Mouse (Mus musculus) T-helper 1 cell (primary cell): ENCODE measurements around the gene Dcun1d1.

Source experiments
- in situ Hi-C: fragments of 300-600 bp; cut with MboI, MseI; formaldehyde crosslinking; loops from one replicate; pipeline ENCODE4 v1.15.1; 2025; ENCODE audit warnings: high pct_unique_total_duplicates

Gene Dcun1d1

DNA sequence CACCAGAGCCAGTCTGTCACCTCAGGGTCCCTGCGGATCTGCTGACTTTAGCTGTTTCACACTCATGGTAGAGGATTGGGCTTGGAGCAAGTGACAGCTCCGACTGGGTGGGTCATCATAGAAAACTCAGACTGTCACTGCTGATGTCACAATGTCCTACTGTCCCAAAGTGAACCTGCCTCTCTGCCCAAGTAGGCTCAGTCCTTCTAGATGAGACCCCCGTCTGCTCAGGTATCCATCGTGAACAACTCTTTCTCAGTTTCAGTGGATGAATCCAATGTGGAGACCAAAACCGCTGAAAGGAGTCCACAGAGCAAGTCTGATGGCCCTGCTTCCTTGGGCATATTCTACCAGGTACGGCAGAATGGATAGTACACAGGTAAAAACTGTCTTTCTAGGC, at the start of gene Dcun1d1:
Gene Dcun1d1, minus strand, starts transcription at position 101 of the 400 bp plus-strand sequence.
- in situ Hi-C loops, result loop anchor here (10.0 to 25.0 kb wide), 2 partner anchors 67 to 525 kb away; partner anchors contain the start of gene Mccc1

DNA sequence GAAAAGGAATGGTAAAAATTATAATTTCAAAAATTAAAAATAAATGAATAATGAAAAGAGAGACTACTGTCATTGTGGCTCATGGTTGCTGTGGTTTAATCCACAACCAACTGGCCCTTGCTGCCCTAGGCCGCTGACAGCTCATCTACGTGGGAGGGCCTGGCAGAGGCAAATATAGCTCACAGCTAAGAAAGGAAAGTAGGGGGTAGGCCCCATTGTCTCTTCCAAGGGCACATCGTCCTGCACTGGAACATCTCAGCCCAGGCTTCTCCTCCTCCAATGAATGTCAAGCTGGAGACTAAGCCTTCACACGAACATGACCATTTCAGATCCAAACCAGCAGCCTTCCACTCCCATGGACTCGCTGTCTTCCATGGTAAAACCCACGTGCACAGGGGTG, 49.0 kb upstream of the Dcun1d1 start:
- in situ Hi-C loops, result no loop called here

DNA sequence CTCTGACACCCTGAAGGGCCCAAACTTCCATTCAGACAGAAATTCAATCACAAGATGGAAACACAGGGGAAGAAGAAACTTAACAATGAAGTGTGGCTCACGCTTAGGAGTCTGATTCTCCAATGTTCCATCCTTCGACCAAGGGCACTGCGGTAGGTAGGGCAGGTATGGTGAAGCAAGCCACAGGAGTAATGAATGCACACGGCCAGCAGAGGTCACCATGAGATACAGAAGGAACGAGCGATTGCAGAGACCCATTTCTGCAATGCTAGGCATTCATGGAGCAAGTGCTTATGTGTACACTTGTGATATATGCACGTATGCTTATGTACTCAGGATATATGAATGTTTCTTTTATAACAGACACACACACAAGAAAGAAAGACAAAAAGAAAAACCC, 36.3 kb upstream of the Dcun1d1 start:
- in situ Hi-C loops, result no loop called here

DNA sequence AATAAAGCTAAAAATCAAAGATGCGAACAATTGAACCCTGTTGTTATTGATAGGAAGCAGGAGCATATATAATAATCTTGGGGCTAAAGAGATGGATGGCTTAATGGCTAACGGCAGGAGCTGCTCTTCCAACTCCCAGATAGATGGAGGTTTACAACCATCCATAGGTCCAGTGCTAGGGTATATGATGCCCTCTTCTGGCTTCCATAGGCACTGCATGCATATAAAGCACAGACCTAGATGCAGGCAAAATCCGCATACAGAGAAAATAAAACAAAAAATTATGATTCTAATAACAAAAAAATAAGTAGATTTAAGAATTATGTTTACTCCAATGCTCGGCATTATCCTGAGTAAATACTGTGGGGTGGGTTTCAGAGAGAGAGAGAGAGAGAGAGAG, 35.7 kb upstream of the Dcun1d1 start:
- in situ Hi-C loops, result no loop called here

DNA sequence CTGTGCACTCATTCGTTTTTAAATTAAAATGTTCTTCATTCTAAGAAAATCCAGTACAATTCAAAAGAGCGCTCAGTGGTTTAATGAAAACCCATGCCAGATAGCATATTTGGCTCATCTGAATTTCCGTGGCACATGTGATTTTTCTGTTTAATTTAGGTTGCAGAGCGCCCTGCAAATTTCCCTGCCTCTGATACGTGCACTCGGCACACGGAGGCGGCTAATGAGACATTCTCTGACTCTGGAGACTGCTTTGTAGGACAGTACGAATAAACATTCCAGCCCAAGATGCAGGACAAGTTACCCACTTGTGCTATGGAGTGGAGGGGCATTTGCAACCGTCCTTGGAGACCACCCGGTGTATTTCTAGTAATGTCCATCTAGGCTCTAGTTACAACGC, 33.9 kb upstream of the Dcun1d1 start:
- in situ Hi-C loops, result no loop called here

DNA sequence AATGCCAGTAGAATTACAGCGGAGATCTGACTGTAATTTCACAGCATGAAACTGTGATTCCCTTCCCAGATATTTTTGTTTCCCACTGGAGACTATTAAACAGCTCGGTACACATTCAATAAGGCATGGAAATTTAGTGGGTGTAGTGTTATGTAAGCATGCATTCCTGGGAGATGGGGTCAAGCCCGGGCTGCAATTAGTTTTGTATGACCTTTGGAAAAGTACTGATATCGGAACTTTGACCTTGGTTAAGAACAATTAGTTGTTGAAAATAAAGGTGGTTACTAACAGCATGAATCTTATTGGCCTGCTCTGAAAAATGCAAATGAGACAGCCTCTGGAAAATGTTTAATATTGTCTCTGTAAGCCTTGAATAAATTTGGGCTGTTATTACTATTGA, 33.2 kb upstream of the Dcun1d1 start:
- in situ Hi-C loops, result no loop called here

DNA sequence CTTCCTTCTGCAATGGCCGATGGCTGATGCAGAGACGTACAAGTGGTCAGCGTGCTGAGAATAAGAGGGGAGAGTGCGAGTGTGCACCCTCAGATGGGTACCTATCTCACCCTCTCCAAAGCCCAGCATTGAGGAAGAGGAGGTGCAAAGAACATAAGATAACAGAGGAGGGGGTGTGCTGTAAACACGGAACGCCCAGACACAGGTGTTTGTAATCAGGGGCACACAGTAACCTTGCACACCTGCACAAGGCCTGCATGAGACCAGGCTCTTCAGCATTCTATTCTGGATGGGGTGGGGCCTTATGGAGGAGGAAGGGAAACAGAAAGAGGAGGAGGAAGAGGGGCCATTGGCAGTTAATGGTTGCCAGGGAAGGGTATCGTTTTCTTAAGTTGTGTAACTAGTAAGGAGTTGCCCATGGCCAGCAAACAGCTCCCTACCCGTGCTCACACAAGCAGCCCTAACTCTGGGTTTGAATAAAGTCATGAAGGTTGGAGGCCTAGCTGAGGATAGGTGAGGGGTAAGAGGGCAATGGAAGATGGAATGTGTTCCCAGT, 30.2 kb upstream of the Dcun1d1 start:
- in situ Hi-C loops, result no loop called here

DNA sequence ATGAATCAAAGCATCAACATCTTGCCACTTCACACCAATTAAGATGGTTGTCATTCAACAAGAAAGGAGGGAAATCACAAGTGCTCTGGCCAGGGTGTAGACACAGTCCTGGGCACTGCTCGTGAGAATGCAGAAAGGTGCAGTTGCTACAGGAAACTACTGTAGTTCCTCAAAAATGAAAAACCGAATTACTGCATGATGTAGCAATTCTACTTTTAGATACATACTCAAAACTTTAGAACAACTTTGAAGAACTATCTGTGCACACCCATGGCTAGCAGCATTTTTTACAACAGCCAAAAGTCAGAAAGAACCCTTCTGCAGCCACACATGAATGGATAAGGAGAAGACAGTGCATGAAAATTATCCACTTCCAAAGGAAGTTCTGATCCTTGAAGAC, 29.2 kb upstream of the Dcun1d1 start:
- in situ Hi-C loops, result no loop called here

DNA sequence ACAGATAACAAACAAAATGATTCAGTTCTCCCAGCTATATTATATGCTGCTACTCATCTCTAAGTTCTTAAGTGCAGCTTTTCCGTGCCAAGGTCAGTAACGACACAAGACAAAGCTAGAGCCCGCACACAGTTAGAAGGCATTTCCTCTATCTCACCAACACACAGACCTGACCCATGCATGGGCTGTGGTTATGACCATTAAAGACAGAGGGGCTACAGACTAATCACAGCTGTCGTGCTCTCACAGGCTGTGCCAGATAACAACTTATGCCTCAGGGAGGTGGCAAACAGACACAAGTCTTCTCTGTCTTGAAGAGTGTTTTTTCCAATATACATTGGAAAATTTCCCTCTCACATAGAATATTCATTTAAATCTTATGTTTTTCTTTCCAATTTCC, 27.7 kb upstream of the Dcun1d1 start:
- in situ Hi-C loops, result no loop called here

DNA sequence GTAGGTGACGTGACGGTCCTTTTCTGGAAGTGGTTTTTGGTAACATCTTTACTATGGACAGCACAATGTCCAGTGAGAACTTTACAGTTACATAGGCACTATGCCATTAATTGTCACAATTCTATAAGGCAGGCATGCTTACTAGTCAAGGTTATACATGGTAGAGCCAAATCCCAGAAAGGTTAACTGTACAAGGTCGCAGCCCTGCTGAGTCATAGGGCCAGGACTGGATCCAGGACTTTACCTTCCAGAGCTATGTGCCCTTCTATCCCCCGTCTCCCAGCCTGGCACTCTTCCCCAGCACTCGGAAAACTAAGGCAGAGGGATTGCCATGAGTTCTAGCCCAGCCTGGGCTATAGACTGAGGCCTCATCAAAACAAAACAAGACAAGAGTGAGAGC, 26.7 kb upstream of the Dcun1d1 start:
- in situ Hi-C loops, result no loop called here

DNA sequence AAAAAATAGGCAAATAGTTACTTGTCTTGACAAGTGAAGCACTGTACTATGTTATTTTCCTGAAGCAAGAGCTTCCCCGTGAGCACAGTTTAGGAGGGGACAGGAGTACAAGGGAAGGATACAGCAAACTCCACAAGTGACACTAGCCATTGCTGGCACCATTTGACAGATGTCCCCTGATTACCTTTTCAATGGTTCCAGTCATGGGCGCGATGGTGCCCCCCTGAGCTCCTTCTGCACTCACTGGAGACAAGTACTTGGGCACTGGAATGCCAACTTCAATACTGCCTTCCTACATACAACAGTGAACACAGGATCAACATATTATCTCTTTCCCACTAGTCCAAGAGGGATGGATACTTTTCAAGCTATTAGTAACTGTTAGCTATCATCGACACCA, 26.2 kb upstream of the Dcun1d1 start:
- in situ Hi-C loops, result no loop called here

DNA sequence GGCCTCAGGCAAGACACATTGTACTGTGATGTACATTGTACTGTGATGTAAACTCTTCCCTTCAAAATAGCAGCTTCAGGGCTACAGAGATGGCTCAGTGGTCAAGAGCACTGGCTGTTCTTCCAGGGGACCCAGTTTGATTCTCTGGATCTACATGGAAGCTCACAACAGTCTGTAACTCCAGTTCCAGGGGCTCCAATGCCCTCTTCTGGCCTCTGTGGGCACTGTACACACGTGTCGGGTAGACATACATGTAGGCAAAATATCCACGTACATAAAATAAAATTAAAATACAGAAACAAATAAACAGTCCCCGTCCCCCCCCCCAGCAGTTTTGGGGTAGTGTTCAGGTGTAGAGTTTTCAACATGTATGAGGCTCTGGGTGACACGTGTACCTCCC, 25.7 kb upstream of the Dcun1d1 start:
- in situ Hi-C loops, result no loop called here

DNA sequence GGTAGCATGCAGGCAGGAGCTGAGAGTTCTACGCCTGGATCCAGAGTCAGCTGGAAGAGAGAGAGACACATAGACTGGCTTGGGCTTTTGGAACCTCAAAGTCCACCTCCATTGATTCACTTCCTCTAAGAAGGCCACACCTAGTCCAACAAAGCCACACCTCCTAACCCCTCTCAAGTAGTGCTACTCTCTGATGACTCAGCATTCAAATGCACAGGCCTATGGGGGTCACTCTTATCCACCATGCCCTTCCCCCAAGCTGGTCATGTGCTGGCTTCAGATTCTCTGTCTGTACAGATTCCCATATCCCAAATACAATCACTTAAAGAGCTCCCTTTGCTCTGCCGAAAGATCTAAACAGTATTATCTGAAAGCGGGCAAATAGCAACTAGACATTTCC, 20.0 kb upstream of the Dcun1d1 start:
- in situ Hi-C loops, result no loop called here

DNA sequence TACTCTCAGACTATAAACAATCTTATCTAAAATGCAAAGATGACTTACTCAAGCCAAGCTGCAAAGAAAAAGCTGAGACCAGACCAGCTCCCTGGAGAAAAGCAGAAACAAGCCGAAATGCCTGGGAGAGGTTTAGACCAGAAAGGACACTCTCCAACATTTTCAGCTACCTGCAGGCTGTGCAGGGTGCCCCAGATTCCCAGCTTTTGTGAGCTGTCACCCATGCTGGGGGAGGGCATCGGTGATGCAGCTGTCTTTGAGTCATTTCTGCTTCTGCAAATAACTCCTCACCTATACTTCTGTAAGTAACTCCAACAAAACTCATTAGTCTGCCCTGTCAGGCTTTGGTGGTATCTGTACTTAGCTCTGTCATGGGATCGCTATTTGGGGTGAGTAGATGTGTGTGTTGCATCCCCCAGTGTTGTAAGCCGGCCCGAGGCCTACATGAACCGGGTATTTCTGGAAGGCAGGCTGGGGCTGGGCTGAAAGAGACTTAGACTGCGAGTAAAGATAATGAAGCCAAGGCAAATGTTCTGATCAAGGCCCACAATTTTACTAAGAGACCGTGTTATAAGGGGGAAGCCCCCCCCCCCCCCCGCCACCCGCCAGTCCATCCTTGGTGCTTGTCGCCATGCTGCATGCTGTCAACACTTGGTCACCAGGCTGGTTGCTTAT, 17.8 kb upstream of the Dcun1d1 start:
- in situ Hi-C loops, result no loop called here

DNA sequence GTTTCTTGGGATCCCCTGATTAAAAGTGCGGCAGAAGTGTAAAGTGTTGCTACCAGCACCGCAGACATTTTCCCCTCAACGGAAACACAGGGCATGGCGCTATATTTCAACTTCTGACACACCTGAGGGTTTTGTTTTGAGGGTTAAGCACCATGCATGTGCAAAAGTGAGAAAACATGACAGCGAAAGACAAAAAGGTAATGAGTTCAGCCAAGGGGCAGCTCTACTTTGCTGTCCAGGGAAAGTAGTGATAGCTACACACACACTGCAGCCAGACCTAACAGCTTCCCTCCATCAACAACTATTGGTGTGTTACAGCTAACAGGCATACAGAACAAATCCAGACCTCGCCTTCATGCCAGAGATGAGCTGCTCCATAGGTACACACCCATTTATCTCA, 16.6 kb upstream of the Dcun1d1 start:
- in situ Hi-C loops, result no loop called here

DNA sequence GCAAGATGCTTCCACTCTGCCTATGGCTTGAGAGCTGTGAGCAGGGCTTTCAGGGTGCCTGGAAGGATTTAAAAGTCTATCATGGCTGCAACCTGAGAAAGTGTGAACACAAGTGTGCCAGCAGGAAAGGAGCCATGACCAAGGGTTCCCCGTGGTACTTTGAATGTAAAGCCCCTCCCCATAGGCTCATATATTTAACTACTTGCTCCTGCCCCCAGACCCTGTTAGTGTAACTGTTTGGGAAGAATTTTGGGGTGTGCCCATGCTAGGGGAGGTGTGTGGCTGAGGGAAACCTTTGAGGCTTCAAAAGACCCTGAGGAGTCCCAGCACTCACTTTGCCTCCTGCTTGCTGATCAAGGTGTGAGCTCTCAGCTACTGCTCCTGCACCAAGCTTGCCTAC, 15.9 kb upstream of the Dcun1d1 start:
- in situ Hi-C loops, result no loop called here

DNA sequence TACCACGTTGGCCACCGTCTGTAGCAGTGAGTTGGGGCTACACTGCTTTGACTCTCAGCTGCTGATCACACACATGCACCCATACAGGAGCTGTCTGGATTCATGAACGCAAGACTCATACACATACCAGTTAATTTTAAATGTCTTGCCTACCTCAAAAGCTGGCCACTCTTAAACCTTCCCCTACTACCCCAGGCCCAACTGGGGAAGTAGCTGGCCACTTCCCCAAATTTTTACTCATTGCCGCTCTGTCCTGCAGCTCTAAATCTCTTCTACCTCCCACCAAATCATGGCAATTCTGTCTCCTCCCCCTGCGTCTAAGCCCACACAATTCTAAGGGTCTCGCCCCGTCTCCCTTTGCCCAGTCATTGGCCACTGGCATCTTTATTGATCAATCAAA, 11.0 kb upstream of the Dcun1d1 start:
- in situ Hi-C loops, result loop anchor here (25.0 kb wide), 1 partner anchor 514 kb away; no protein-coding TSS in a partner anchor

DNA sequence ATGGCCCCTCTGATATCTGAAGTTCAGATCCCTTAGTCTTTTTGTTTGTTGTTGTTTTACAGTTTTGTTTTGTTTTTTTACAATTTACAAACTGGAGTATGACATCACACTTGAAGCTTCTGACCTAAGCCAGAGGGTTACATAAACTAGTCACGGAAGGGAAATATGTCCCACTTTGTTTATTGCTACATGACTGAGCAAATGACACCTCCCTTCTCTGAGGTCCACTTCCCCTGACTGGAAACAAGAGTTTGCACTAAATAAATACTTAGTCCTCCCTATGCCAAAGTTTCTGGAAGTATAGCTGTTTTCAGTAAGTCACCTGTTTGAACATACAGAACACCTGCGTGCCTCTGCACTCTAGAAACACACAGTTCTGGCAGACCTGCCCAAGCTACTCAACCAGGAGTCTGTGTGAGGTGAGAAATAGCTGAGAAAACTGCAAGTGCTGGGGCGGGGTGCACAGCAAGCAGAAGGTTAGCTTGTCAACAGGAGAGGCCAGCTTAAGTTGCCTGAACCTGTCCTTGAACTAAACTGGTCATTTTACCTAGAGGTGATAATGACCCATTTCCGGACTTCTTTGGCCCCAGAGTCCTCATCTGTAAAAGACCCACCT, 3.4 kb upstream of the Dcun1d1 start:
- in situ Hi-C loops, result loop anchor here (25.0 kb wide), 1 partner anchor 522 kb away; no protein-coding TSS in a partner anchor

DNA sequence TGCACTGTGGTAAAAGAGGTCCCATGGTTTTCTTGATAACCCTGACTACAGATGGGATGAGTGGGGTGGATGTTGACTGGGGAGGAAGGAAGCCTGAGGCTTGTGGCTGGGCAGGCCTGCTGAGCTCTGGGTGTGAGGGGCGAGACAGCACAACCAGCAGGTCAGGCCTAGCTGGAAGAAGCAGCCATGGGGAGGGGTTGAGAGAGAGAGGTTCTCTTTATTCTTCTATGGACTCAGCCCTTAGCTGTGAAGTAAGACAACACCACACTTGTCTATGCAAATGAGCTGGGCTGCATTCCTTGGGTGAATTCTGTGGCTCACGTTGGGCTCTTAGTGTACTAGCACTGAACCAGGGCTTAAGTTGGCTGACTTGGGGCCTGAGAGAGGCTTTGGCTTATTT, 2.8 kb upstream of the Dcun1d1 start:
- in situ Hi-C loops, result loop anchor here (25.0 kb wide), 1 partner anchor 522 kb away; no protein-coding TSS in a partner anchor

DNA sequence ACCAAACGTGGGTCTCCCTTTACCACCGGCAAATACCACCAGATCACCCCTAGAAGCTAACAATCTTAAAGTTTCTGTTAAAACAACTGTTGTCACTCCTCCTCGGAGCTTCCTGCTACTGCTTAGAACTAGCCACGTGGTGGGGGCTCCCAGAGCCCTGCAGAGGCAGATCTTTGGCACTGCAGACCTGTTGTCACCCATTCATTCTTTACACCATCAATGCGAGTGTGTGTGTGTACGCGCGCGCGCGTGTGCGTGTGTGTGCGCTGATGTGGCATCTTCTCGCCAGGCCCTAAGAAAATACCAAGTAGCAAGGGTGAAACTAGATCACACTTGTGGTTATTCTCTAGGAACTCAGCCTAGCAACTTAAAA, 3.9 kb downstream of the Dcun1d1 start:
- in situ Hi-C loops, result loop anchor here (10.0 to 25.0 kb wide), 2 partner anchors 71 to 529 kb away; partner anchors contain the start of gene Mccc1

DNA sequence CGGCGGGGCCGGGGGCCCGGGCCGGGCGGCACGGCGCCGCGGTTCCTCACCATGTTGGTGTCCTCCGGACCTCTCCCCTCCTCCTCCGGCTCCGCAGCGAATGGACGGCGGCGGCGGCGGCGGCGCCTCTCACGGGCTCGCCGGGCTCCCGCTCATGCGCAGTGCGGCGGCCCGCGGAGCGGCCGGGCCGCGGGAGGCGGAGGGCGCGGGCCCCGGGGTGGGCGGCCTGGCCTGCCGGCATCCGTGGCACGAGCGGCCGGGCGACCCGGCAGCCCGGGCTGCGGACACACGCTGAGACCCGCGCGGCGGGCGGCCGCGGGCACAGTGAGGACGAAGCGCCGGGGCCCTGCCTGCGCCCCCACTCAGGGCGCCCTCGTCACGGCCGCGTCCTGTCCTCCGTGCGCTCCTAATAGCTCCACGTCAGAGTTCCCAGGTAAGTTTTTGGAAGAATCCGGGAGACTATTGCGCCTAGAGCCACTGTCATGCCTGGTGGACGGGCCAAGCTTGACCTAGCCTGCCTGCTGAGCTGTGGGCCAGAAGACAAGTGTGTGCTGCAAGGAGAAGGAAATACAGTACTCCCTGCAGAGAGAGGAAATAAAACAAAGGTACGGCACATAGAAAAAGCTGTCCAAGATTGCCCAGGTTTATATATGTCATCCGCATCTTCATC, 4.4 kb downstream of the Dcun1d1 start:
- in situ Hi-C loops, result loop anchor here (10.0 to 25.0 kb wide), 2 partner anchors 72 to 529 kb away; partner anchors contain the start of gene Mccc1
